Mouse (Mus musculus): ENCODE data around the gene Cops7b. TPM values are rescaled to one million over a fixed set of nuclear protein-coding genes. Genes with fewer than 3 reads are reported as not detected.

Cops7b gene
- polyA plus RNA-seq, 1 experiment from 2014 or later: 64.9 TPM

Small RNA genes within 50 kb of the gene (microRNA-seq; reads per million reads assigned to microRNA genes)
- gene Gm22955: not detected

Other genes with a start within 250 kb of the Cops7b start
- gene Ncl, start 223.5 kb upstream of the Cops7b start, polyA plus RNA-seq (2015; fragmentation: Nextera tagmentation; extraction: Ambion mirVana): 195 and 213 TPM in 2 replicates
- 0.11 TPM in 1 of 2 replicates, not detected in the other for gene Nmur1, start 156.7 kb upstream of the Cops7b start, polyA plus RNA-seq (2015; fragmentation: Nextera tagmentation; extraction: Ambion mirVana)
- gene Tex44, start 156.6 kb upstream of the Cops7b start, polyA plus RNA-seq (2015; fragmentation: Nextera tagmentation; extraction: Ambion mirVana): not detected in 2 replicates
- 1,375 and 1,671 TPM in 2 replicates for gene Ptma, start 56.2 kb upstream of the Cops7b start, polyA plus RNA-seq (2015; fragmentation: Nextera tagmentation; extraction: Ambion mirVana)
- 105 and 109 TPM in 2 replicates for gene Pde6d, start 275 bp upstream of the Cops7b start, polyA plus RNA-seq (2015; fragmentation: Nextera tagmentation; extraction: Ambion mirVana)
- 3.8 and 4.2 TPM in 2 replicates for gene Nppc, start 87.7 kb downstream of the Cops7b start, polyA plus RNA-seq (2015; fragmentation: Nextera tagmentation; extraction: Ambion mirVana)
- 42.7 and 45.8 TPM in 2 replicates for gene Dis3l2, start 120.9 kb downstream of the Cops7b start, polyA plus RNA-seq (2015; fragmentation: Nextera tagmentation; extraction: Ambion mirVana)

All from midbrain, embryonic 16.5 days (tissue).